ENCODE assay signal across 15 mouse cellular contexts in the genomic region with DNA sequence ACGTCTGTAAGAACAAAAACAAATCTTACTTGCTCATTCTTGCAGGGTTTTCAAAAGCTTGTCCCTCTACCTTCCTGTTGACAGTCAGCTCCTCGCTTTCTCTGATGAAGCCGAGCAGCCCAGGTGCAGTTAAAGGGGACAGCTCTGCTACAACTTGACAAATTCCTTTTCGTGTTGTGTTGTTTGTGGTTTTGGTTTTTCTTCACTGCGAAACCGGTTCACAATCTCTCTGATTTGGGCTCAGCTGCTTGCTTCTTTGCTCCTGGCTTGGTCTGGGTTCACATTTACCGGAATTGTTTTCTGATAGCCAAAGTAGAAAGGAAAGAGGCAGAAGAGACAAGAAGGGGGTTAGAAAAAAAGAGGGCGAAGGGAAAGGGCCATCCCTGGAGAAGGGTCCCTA. TPM values are rescaled to one million over a fixed set of nuclear protein-coding genes. Genes with fewer than 3 reads are reported as not detected.
DNase-seq lines count a peak whose midpoint lies in the region; ATAC-seq lines count a peak whose summit lies in the region.
"Had no signal": no experiment of that assay in that cellular context is flagged by ENCODE, and none has a peak within 500 bp of the region (broad histone marks: within the 10 kb centered on the region; RNA-seq: fewer than 3 reads in every experiment).

No protein-coding gene starts in this region.

- no peak overlapping the region for H3K9ac ChIP-seq in heart, embryonic 11.5 days (ENCODE audit: low read depth, low read length)
- no peak overlapping the region for H3K9ac ChIP-seq in embryonic facial prominence, embryonic 14.5 days (ENCODE audit: low read depth, low read length)
- peak overlapping the region; percentile 69 for H3K9ac ChIP-seq in hindbrain, embryonic 13.5 days
- H3K9ac ChIP-seq in midbrain, embryonic 16.5 days (ENCODE audit: low read depth, low read length): peak overlapping the region; percentile 52
- H3K9ac ChIP-seq: lung, embryonic 14.5 days had no signal

- H3K36me3 ChIP-seq in heart, embryonic 11.5 days (ENCODE audit: control insufficient read depth, insufficient read depth, low read length): no peaks in the 10 kb centered on the region
- no peaks in the 10 kb centered on the region for H3K36me3 ChIP-seq in embryonic facial prominence, embryonic 14.5 days (ENCODE audit: control insufficient read depth, insufficient read depth, low read length)
- H3K36me3 ChIP-seq in hindbrain, embryonic 13.5 days: no peaks in the 10 kb centered on the region
- H3K36me3 ChIP-seq in midbrain, embryonic 16.5 days (ENCODE audit: control insufficient read depth, insufficient read depth, low read length): no peaks in the 10 kb centered on the region

- peaks cover 80% of the 10 kb centered on the region for H3K27me3 ChIP-seq in heart, embryonic 11.5 days (ENCODE audit: control insufficient read depth, insufficient read depth, low read length)
- H3K27me3 ChIP-seq in embryonic facial prominence, embryonic 14.5 days (replicated peaks; ENCODE audit: control insufficient read depth, insufficient read depth, low read length): peaks cover 96% of the 10 kb centered on the region
- peaks cover 89% of the 10 kb centered on the region for H3K27me3 ChIP-seq in hindbrain, embryonic 13.5 days
- H3K27me3 ChIP-seq in midbrain, embryonic 16.5 days (ENCODE audit: control insufficient read depth, insufficient read depth, low read depth, low read length): peaks cover 25% of the 10 kb centered on the region

- ATAC-seq in heart, embryonic 11.5 days (replicated peaks; ENCODE audit: insufficient number of reproducible peaks, low FRiP score, low TSS enrichment): no peak
- no peak for ATAC-seq in embryonic facial prominence, embryonic 14.5 days (ENCODE audit: low read depth)
- ATAC-seq in hindbrain, embryonic 13.5 days (ENCODE audit: low FRiP score): no peak
- ATAC-seq in midbrain, embryonic 16.5 days: no peak

- H3K9me3 ChIP-seq in heart, embryonic 11.5 days (replicated peaks; ENCODE audit: control insufficient read depth, low read length): no peaks in the 10 kb centered on the region
- H3K9me3 ChIP-seq in embryonic facial prominence, embryonic 14.5 days (ENCODE audit: control insufficient read depth, low read length): no peaks in the 10 kb centered on the region
- no peaks in the 10 kb centered on the region for H3K9me3 ChIP-seq in hindbrain, embryonic 13.5 days
- H3K9me3 ChIP-seq in midbrain, embryonic 16.5 days (replicated peaks; ENCODE audit: control insufficient read depth, low read length, poor library complexity, severe bottlenecking): no peaks in the 10 kb centered on the region

- WGBS in heart, embryonic 11.5 days (ENCODE audit: insufficient replicate concordance): 6% methylated on average over 8 of the region's 8 CpGs
- 2% methylated on average over 8 of the region's 8 CpGs for whole genome bisulfite sequencing in embryonic facial prominence, embryonic 14.5 days
- 2% methylated on average over 8 of the region's 8 CpGs for WGBS in hindbrain, embryonic 13.5 days
- 3% methylated on average over 8 of the region's 8 CpGs for WGBS in midbrain, embryonic 16.5 days

- peak overlapping the region; percentile 51; the same call in 1 of the 2 replicates for H3K4me3 ChIP-seq in heart, embryonic 11.5 days (ENCODE audit: low read depth, low read length)
- H3K4me3 ChIP-seq in embryonic facial prominence, embryonic 14.5 days (ENCODE audit: low read depth, low read length): peak overlapping the region; percentile 44
- peak overlapping the region; percentile 50 for H3K4me3 ChIP-seq in hindbrain, embryonic 13.5 days
- H3K4me3 ChIP-seq in midbrain, embryonic 16.5 days (ENCODE audit: low read depth, low read length): peak overlapping the region; percentile 52
- H3K4me3 ChIP-seq: erythroblast, embryonic 14.5 days had no signal

- no peak for DNase-seq in heart, adult 8-10 months (ENCODE audit: low spot score)
- DNase-seq in embryonic facial prominence, embryonic 14.5 days (ENCODE audit: low spot score): no peak
- DNase-seq in spleen, adult 12 weeks (ENCODE audit: low spot score): no peak
- DNase-seq in urinary bladder, postnatal 14 days (ENCODE audit: low spot score): no peak
- no peak for DNase-seq in retina, postnatal 1 day
- DNase-seq: cerebellum, adult 8-10 months; gastrocnemius, postnatal 25 days; thymus, adult 18-20 months had no signal

- H3K27ac ChIP-seq in heart, embryonic 11.5 days (ENCODE audit: low read depth, low read length): no peak overlapping the region
- H3K27ac ChIP-seq in embryonic facial prominence, embryonic 14.5 days (replicated peaks; ENCODE audit: low read depth, low read length): no peak overlapping the region
- peak overlapping the region; percentile 78; the same call in 1 of the 2 replicates for H3K27ac ChIP-seq in hindbrain, embryonic 13.5 days
- H3K27ac ChIP-seq in midbrain, embryonic 16.5 days (ENCODE audit: low read length): peak overlapping the region; percentile 81

- H3K4me2 ChIP-seq in heart, embryonic 11.5 days: peak overlapping the region; percentile 76
- H3K4me2 ChIP-seq in embryonic facial prominence, embryonic 14.5 days (ENCODE audit: low read depth, low read length): no peak overlapping the region
- H3K4me2 ChIP-seq in hindbrain, embryonic 13.5 days: peak overlapping the region; percentile 76
- peak overlapping the region; percentile 92 for H3K4me2 ChIP-seq in midbrain, embryonic 16.5 days (ENCODE audit: low read length)

- peaks cover 6% of the 10 kb centered on the region; the same call in 1 of the 2 replicates for H3K4me1 ChIP-seq in heart, embryonic 11.5 days (ENCODE audit: control insufficient read depth, insufficient read depth, low read length)
- H3K4me1 ChIP-seq in embryonic facial prominence, embryonic 14.5 days (ENCODE audit: control insufficient read depth, insufficient read depth, low read length): peaks cover 3% of the 10 kb centered on the region; the same call in 1 of the 2 replicates
- peaks cover 42% of the 10 kb centered on the region for H3K4me1 ChIP-seq in hindbrain, embryonic 13.5 days (replicated peaks)
- H3K4me1 ChIP-seq in midbrain, embryonic 16.5 days (ENCODE audit: control insufficient read depth, insufficient read depth, low read length): peaks cover 19% of the 10 kb centered on the region

RNA-seq across cellular contexts. Expression of a gene that starts 2.1 kb away (rescaled TPM):
- not detected in 2 replicates for polyA plus RNA-seq in heart, embryonic 11.5 days (2014; fragmentation: Nextera tagmentation; extraction: Ambion mirVana)
- not detected for total RNA-seq in heart, adult 8-10 months (2022)
- 0.24 and 0.25 TPM in 2 replicates for polyA plus RNA-seq in embryonic facial prominence, embryonic 14.5 days (2014; fragmentation: Nextera tagmentation; extraction: Ambion mirVana)
- 4.9 and 5.3 TPM in 2 replicates for polyA plus RNA-seq in hindbrain, embryonic 13.5 days (2015; fragmentation: Nextera tagmentation; extraction: Ambion mirVana)
- polyA plus RNA-seq in midbrain, embryonic 16.5 days (2015; fragmentation: Nextera tagmentation; extraction: Ambion mirVana): 15.3 and 24.7 TPM in 2 replicates
- total RNA-seq: gastrocnemius, postnatal 25 days; left cerebral cortex, postnatal 25 days; megakaryocyte-erythroid progenitor cell, adult 5-6 weeks had no signal
- polyA plus RNA-seq: erythroblast, embryonic 14.5 days; lung, embryonic 14.5 days had no signal

Comparison
In these comparisons a context has a peak if more than half of its experiments do, and no peak if none do; other contexts are left out.
1. H3K27ac ChIP-seq: peak in hindbrain, embryonic 13.5 days (single experiment) and midbrain, embryonic 16.5 days (single experiment); none in heart, embryonic 11.5 days (single experiment) and embryonic facial prominence, embryonic 14.5 days (single experiment).
2. H3K9ac ChIP-seq: peak in hindbrain, embryonic 13.5 days (single experiment) and midbrain, embryonic 16.5 days (single experiment); none in heart, embryonic 11.5 days (single experiment) and embryonic facial prominence, embryonic 14.5 days (single experiment).
3. Peak in every context shown above with its lines, with median percentiles within 50 percentile points of each other: H3K4me3 ChIP-seq.